Mouse (Mus musculus) kidney, adult 2 months (tissue): ENCODE data around the gene Ly6c1.
"Not testable (repeated sequence)": the region's sequence is repeated elsewhere in the genome, so short reads cannot be mapped to it uniquely, and the experiment has no call there.

Experiments used
- CTCF ChIP-seq: fragments of 200-500 bp; conservative IDR thresholded peaks from 2 replicates; pipeline ENCODE4 v1.5.1; 2011; ENCODE audit warnings: low read depth, mild to moderate bottlenecking, control low read depth, low read length, moderate library complexity, mixed read lengths; ENCODE audit not compliant: insufficient read depth, insufficient read length
- POLR2A ChIP-seq: fragments of 200-500 bp; IDR thresholded peaks from one replicate; pipeline ENCODE4 v1.6.1; 2011; ENCODE audit warnings: low read depth, low read length, control low read depth

GRCm38 (mm10) chr15:75019446-75019845 is 29.2 kb downstream of the Ly6c1 start:
- peak; percentile 76 for TF ChIP-seq CTCF
- not testable (repeated sequence) for TF ChIP-seq POLR2A
